Mouse (Mus musculus): ENCODE results near the gene Ppp1r14d. TPM values are rescaled to one million over a fixed set of nuclear protein-coding genes. Genes with fewer than 3 reads are reported as not detected.

Ppp1r14d gene
- total RNA-seq, 2 experiments from 2014 or later, result not detected

DNA sequence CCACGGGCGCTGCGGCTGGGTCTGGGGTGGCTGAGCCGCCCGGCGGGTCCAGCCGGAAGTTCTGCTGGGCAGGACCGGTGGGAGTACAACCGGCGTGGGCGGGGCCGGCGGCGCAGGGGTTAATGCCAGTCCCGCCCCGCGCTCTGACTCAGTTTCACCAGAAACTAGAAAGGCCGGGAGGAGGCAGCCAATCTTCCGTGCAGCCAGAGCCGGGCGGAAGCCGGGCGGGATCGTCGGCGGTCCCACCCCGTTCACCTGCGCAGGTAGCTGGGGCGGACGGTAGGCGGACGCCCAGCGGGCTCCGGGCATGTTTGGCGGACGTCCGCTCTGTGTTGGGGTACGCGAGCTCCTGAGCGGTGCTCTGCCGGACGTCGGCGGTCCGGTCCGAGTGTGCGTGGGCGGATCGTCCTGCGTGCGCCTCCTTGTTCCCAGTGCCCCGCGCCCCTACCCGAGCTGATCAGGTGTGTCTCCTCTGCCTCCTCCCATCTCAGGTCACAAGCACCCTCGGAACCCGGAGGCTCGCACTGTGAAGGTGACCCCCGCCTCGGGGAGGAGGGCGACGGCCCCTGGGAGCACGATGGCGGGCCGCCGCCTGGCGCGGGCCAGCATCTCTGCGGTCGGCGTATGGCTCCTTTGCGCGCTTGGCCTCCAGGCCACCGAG lies 7.6 kb upstream of the Ppp1r14d start, which contains the start of gene Spint1:
TSS of gene Spint1 (plus strand) at position 153 of the 661 bp plus-strand sequence.
- no peak for DNase-seq (ENCODE audit: extremely low spot score in 1 of 2, low spot score in 1 of 2)

DNA sequence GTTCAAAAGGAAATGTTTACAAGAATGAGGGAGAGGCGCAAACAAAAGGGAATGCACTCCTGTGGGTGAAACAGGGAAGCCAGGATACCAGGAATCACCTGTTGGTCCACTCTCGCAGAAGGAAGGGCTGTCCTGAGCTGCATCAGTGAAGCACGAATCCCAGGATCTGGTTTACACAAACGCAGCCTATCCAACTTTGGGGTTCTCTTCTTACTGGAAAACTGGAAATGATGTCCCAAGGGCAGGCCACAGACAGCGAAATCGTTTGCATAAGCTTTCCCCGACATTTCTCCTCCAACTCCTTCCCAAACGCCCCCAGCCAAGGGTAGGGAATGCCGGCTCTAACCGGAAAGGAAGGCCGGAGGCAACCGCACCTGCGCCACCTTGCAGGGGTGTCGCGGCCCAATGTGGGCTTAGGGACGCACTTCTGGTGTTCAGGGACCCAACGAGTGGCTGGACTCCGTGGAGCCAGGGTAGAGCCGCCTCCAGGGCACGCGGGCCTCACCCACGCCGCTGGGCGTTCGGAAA lies 7.0 kb upstream of the Ppp1r14d start:
- no peak for DNase-seq (ENCODE audit: extremely low spot score in 1 of 2, low spot score in 1 of 2)

DNA sequence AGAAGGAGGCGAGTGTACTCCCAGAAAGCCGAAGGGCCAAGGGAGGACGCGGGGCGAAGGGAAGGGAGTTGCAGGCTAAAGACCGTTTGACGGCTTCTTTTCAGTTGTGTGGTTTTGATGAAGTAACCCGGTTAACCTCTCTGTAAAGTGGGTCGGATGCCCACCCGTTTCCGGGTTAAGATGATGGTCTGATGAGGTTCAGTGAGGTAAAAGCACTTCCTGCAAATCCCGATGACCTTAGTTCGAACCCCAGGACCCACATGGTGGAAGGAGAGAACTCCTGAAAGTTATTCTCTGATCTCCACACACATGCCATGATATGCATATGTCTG lies 20.6 kb downstream of the Ppp1r14d start:
- DNase-seq (ENCODE audit: extremely low spot score in 1 of 2, low spot score in 1 of 2), result no peak

DNA sequence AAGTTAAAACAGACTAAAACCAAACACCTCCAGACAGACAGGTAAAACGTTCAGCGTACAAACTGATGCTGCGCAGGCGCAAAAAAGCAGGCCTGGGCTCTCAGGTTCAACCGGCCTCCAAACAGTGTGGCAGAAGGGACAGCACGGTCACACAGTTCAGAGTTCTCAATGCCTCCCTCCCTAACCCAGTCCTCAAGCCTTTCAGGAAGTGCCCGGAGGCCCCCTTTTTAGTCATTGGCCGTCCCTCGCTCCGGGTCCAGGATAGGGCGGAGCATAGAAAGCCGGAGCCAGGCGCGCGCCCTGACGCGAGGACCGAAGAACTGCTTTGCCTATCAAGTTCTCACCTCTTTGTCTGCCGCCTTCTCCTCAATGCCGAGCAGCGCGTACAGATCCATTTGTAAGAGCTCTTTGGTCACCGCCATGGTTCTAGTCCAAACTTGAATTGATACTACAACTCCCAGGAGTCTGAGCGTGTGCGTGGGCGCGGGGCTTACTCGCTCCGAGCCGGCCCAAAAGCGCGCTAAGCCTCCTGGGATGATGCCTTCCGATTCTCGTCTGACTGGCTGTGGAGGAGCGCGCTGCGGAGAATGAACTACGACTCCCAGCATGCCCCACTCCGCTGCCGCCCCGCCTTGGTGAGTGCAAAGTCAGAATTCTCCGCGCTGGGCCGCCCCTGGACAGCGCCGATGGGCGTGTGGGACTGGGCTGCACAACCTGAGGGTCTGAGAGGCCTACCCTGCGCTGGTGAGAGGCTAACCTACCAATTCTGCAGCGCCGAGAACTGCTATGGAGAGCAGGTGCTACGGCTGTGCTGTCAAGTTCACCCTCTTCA lies 21.1 kb downstream of the Ppp1r14d start, which contains the start of the genes Zfyve19 and Dnajc17:
TSS of gene Zfyve19 (plus strand) at position 274 of the 832 bp plus-strand sequence.
TSS of gene Dnajc17 (minus strand) at position 452 of the 832 bp plus-strand sequence.
- peak; percentile 86 to 87 for DNase-seq (ENCODE audit: extremely low spot score in 1 of 2, low spot score in 1 of 2)

DNA sequence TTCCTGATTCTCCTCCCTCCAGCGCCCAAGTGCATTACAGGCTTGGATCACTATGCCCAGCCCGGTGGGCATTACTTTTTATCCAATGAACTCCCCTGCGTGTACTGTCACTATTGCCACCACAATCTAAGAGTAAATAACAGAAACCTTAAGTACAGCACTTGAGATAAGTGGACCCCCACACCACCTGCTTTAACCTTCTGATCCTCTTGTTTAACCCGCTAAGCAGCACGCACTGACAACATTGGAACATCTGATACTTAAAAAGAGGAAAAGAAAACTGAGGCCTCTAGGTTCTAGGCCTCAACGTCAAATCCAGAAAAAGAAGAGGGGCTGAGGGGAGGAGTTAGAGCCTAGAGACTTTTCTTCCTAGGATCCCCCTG lies 21.8 kb downstream of the Ppp1r14d start:
- no peak for DNase-seq (ENCODE audit: extremely low spot score in 1 of 2, low spot score in 1 of 2)

DNA sequence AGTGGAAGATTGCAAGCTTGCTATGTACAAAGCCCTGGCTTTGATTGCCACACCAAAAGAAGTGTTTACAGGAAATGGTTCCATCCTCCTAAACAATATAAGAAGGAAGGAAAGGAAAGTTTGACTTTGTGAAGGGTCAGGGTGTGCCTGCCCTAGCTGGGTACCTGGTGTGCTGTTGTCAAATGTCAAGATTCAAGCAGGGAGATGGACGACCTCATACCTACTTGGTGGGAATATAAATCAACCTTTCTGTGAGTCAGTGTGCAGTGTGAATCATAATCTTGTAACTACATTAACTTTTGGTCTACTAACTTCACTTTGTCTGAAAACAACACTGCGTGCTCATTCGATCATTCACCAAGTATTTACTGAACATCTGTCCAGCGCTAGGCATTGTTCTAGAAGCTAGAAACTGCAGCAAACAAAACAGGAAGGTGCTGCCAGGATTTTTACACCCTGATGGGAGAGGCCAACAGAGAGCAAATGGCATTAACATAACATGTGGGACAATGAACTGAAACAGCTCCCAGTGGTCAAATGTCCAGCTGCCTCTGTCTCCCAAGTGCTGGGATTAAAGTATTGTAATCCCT lies 25.7 kb downstream of the Ppp1r14d start:
- DNase-seq (ENCODE audit: extremely low spot score in 1 of 2, low spot score in 1 of 2), result no peak

DNA sequence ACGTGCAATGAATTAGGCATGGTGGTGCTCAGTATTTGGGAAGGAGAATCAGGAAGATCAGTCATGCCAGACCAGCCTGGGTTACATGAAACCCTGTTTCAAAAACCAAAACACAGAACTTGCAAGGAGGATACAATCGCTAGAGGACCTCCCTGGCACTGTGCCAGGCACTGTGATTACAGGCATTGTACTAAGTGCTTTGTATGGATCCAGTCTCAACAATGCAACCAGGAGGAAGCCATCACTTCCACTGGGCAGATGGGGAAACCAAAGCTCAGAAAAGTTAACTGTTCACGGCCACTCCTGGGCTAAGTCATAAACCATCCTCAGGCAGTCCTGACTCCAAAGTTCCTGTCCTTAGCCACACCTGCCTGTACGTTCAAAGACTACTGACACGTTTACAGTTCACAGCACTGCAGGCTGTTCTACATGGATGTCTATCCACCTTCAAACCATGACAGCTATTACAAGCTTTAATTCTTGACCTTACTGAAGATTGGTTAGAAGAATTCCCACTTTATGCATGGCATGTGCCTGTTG lies 26.7 kb downstream of the Ppp1r14d start:
- DNase-seq (ENCODE audit: extremely low spot score in 1 of 2, low spot score in 1 of 2), result peak in 1 of 2 experiments; percentile 23

DNA sequence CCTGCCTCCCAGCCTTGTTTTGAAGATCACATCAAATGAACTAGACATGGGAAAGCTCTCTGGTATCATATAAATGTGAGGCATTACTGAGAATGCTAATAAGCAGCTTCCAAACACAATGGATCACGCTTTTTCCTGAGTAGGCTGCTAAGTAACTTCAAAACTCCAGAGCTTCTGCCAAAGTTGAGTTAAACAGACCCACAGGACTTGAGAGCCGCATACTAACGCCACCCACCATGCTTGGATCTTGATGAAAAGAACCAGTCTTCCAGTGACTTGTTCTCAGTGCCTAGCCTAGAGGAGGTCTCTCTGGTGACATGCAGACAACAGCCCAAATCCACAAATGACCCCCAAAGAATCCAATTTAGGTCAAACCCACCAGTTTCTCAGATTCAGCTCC lies 30.8 kb downstream of the Ppp1r14d start:
- DNase-seq (ENCODE audit: extremely low spot score in 1 of 2, low spot score in 1 of 2), result no peak

DNA sequence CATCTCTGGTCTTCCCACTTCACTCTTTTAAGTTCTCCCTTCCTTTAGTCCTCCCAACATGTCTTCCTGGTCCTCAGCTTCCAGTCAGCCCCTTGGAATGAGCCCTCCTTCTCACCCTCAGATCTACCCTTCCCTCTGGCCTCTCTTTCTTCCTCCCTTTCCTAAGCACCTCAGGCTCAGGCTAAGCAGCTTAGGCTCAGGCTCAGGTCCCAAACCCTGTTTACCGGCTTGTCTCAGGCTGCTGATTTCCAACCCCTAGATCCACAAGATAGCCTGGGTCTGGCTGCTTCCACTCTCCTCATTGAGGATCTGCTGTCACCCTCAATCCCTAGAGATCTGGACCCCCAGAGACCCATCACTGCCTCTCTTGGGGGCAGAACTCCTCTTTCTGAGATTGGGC lies 31.7 kb downstream of the Ppp1r14d start:
- DNase-seq (ENCODE audit: extremely low spot score in 1 of 2, low spot score in 1 of 2), result no peak

DNA sequence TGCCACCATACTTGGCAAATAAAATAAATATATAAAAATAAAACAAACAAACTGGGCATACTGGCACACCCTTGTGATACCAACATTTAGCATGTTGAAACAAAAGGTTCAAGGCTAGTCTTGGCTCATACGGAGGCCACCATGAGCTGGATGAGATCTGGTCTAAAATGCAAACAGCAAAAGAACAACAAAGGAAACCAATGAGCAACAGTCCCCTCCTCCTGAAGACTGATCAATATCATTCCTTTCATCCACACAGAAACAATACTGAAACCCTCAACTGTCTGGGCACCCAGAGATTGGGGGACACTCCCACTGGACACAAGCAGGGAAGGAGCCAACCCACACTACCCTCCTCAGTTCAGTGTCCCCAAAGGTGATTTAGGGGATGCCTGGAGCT lies 32.2 kb downstream of the Ppp1r14d start:
- DNase-seq (ENCODE audit: extremely low spot score in 1 of 2, low spot score in 1 of 2), result no peak

DNA sequence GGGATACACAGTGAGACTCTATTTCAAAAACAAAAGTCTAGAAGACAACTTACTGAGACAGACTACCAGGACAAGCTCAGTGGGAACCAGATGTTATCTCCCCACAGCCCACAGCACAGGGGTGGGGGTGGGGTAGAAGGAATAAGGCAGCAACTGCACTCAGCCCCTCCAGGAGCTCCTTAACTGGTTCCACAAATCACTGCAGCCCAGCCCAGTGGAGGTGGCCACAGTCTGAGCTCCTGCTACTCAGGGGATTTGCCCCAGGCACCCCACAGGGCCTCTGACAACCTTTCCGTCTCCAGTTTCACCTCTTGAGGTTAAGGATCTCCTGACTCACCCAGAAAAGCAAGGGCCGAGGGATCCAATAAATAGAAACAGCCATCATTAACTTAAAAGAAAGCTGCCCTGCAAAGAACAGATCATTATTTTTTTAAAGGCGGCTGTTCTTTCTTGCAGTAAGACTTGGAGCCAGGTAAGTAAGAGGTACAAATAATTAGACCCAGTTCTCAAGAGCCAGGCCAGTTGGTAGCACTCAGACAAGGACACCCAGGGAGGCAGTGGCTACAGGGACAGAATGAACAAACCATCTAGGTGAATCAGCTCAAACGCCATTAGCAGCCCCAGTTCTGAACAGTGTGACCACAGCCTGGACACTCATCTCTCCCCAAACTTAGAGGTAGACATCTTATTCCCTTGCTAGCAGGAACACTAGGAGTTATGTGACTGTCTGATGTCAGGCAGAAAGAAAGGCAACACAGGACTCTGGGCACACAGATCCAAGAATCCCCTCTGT lies 33.2 kb downstream of the Ppp1r14d start:
- no peak for DNase-seq (ENCODE audit: extremely low spot score in 1 of 2, low spot score in 1 of 2)

DNA sequence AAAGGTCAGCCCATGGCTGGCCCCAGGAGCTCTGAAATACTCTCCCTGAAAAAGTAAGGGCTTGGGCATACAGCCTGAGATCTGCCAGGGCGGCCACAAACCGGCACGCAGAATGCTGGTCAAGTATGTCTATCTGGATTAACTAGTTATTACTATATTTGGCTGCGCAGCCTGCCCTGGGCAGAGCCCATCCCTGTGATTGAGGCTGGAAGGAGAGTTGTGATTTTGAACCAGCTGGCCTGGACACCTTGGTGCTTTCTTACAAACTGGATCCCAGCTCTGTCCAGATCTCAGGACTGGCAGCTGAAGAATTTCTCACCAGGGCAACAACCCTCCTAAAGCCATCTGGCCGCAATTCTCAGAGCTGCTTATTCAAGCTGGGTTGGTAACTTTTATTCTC lies 35.6 kb downstream of the Ppp1r14d start:
- no peak for DNase-seq (ENCODE audit: extremely low spot score in 1 of 2, low spot score in 1 of 2)

DNA sequence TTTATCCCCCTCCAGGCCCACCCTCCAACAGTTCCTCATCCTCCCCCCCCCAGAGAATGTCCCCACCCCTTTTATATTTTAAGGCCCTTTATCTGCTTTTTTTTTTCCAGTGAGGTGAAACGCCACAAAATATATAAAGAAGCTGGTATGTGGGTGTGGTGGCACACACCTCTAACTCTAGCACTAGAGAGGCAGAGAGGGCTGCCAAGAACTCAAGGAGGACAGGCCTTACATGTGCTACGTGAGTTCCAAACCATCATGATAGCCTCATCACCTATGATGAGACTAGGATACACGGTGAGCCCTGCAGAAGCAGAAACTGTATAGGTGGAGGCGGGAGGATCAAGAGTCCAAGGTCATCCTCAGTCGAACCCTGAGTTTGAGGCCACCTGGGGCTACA lies 38.7 kb downstream of the Ppp1r14d start:
- DNase-seq (ENCODE audit: extremely low spot score in 1 of 2, low spot score in 1 of 2), result no peak

DNA sequence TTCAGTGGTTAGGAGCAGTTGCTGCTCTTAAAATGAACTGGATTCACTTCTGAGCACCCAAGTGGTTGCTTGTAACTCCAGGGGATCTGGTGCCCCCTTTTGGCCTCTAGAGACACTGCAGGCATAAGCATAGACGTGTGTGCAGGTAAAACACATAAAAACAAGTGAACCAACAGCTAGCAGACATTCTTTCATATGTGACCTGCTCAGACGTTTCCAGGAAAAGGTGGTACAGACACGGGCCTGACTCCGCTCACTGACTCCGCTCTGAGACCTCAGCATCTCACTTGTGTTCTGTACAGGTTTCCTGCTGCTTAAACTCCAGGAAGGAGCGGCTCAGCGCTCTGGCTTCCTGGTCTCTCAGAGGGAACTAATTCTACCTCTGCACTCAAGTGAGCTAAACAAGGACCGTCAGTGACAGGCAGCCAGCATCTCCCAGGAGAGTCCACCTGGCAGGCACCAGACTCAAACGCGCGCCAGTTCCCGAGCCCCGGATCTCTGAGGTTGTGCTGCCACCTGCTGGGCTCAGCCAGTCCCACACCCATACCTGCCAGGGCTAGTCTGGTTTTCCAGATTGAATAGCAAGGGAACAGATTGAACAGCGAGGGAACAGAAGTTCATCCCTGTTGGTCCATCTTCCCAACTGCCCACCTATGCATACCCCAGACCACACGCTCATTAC lies 40.5 kb downstream of the Ppp1r14d start:
- DNase-seq (ENCODE audit: extremely low spot score in 1 of 2, low spot score in 1 of 2), result peak; percentile 82 to 93

DNA sequence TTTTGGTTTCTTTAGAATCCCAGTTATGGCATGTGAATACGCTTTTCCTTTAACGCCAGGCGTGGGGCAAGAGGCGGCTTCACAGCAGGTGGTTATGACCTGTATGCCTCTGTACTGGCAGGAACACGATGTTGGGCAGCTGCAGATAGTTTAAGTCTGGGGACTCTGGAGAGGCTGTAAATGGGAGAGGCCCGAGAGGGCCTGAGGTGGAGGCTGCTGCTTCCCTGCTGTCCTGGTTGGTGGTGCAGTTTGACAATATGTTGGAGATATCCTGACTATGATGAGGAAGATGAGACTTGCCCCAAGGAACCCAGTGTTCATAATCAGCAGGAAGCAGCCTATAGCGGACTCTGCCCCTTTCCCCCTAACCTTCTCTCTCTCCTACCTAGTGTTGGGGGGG lies 46.8 kb downstream of the Ppp1r14d start:
- no peak for DNase-seq (ENCODE audit: extremely low spot score in 1 of 2, low spot score in 1 of 2)

DNA sequence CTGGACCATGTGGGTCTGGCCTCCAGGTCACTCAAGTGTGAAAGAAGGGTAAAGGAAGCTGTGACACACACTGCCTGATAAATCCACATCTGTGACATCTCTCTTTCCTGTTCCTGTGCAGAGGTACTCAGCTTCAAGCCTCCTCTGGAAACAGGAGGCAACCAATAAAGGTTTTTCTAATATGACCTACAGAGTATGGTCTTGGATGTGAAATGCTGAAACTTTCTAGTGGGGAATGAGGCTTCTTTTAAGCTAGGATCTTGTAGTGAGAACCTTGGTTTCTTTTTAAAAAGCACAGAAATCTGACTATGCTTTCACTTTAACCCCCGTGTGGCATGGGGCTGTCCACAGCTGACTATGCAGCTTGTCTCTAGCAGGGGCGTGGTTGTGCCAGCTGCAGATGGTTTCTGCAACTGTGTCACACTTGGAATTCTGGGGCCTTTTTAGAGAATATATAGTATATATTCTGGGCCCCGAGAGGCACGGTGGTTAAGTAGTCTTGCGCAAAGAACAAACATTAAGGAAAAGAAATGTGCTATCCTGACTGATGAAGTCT lies 52.2 kb downstream of the Ppp1r14d start:
- DNase-seq (ENCODE audit: extremely low spot score in 1 of 2, low spot score in 1 of 2), result no peak

DNA sequence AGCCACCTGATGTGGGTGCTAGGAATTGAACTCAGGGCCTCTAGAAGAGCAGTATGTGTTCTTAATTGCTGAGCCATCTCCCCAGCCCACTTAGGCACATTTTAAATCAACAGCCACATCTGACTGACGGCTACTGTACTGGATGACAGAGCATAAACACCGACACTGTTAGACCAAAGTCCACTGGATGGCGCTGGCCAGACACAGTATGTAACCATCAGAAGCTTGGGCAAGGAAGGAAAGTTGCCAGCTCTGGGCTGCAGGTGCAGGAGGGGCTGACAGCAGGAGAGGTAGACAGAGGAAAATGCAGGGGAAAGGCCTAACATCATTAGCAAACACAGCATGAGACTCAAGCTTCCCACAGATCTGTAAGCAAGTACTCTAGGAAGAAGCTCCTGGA lies 52.9 kb downstream of the Ppp1r14d start:
- no peak for DNase-seq (ENCODE audit: extremely low spot score in 1 of 2, low spot score in 1 of 2)

DNA sequence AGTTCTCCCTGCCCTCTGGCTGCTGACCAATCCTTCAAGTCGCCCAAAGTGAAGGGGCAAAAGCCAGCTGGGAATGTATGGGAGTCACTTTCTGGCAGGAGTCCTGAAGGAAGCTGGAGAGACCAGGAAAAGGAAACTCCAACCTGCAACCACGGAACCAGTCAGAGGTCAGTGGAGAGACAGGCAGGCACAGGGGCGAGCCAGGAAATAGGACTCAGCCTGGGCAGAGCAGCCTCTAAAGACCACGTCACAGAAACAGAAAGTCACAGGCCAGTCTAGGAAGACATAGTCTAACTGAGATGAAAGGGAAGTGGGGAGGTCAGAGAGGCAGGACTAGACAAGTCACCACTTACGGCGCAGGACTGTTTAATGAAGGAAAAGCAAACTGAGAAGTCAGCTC lies 54.1 kb downstream of the Ppp1r14d start:
- no peak for DNase-seq (ENCODE audit: extremely low spot score in 1 of 2, low spot score in 1 of 2)

DNA sequence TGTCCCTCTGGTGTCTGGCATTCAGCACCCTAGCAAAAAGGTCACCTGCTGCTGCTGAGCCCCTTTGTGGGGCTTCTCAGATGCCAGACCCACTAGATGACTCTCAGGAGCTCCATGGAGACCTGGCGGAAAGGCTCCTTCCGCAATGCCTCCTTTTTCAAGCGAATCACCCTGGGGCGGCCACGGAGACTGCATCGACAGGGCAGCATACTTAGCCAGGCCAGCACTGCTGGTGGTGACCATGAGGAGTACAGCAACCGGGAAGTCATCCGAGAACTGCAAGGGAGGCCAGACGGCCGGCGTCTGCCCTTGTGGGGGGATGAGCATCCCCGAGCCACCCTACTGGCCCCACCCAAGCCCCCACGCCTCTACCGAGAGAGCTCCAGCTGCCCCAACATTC lies 54.8 kb downstream of the Ppp1r14d start:
- no peak for DNase-seq (ENCODE audit: extremely low spot score in 1 of 2, low spot score in 1 of 2)

Data from layer of hippocampus, postnatal 25 days (tissue).